Mouse (Mus musculus) heart, embryonic 16.5 days (tissue): ENCODE data around the gene C330021F23Rik. TPM values are rescaled to one million over a fixed set of nuclear protein-coding genes. Genes with fewer than 3 reads are reported as not detected.

ENCODE experiments used
- ATAC-seq: fragments of 200-750 bp; cut with Nextera tagmentation; replicated peaks from 2 replicates; pipeline ENCODE4 v1.8.0; 2017; ENCODE audit warnings: moderate number of reproducible peaks; ENCODE audit not compliant: insufficient read depth, low FRiP score; ENCODE audit errors: extremely low read depth
- H3K27ac ChIP-seq: fragments of 300-500 bp; sonication (generic); 2 replicates; pipeline ENCODE4 v1.5.1; 2014; ENCODE audit warnings: mild to moderate bottlenecking, low read length, control low read depth, moderate library complexity
- H3K27me3 ChIP-seq: fragments of 300-500 bp; sonication (generic); 2 replicates; pipeline ENCODE4 v1.6.1; 2014; ENCODE audit warnings: low read length, mixed read lengths; ENCODE audit not compliant: control insufficient read depth, insufficient read depth
- H3K36me3 ChIP-seq: fragments of 300-500 bp; sonication (generic); 2 replicates; pipeline ENCODE4 v1.6.1; 2014; ENCODE audit not compliant: control insufficient read depth, insufficient read depth
- H3K4me1 ChIP-seq: fragments of 300-500 bp; sonication (generic); 2 replicates; pipeline ENCODE4 v1.6.1; 2014; ENCODE audit warnings: low read length, mixed read lengths; ENCODE audit not compliant: control insufficient read depth, insufficient read depth
- H3K4me2 ChIP-seq: fragments of 300-500 bp; sonication (generic); 2 replicates; pipeline ENCODE4 v1.6.1; 2014; ENCODE audit warnings: low read depth, mild to moderate bottlenecking, control low read depth, low read length
- H3K4me3 ChIP-seq: fragments of 300-500 bp; sonication (generic); 2 replicates; pipeline ENCODE4 v1.5.1; 2014; ENCODE audit warnings: mild to moderate bottlenecking, control low read depth, low read length
- H3K9ac ChIP-seq: fragments of 300-500 bp; sonication (generic); 2 replicates; pipeline ENCODE4 v1.6.1; 2014; ENCODE audit warnings: low read length, control low read depth
- H3K9me3 ChIP-seq: fragments of 300-500 bp; sonication (generic); replicated peaks from 2 replicates; pipeline ENCODE4 v1.6.1; 2016; ENCODE audit warnings: low read length; ENCODE audit not compliant: control insufficient read depth
- WGBS: fragments of 180-500 bp; shearing (Covaris S2); extraction: QIAGEN DNeasy Blood & Tissue Kit; methylation state at CpG from one replicate; pipeline ENCODE4 v1.1.7; 2014; 5-methylcytosine and 5-hydroxymethylcytosine counted together
- polyA plus RNA-seq: library from polyadenylated mRNA; unstranded; fragments of >200 nt; fragmentation: Nextera tagmentation; extraction: Ambion mirVana; gene quantifications from 2 replicates; pipeline ENCODE4 v1.2.1, GENCODE M21; 2015

The C330021F23Rik gene
- polyA plus RNA-seq, 1 experiment from 2014 or later, result 4.9 TPM

DNA sequence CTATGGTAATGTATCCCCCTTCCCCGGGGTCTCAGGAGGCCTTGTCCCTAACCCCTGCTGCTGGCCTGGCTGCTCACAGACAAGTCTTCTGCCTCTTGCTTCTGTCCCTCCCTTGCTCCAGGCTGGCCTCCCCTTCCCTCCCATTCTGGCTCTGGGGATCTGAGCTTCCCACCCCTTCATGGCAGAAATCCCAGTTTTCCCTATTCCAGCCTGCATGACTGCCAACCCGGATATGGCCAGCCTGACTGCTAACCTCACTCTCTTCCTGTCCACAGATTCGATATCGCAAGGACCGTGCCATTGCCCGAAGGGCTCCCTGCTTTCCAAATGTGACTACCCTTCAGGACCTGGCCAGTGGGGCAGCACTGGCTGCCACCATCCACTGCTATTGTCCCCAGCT, 32.6 kb downstream of the C330021F23Rik start:
- Histone ChIP-seq H3K36me3 (no peaks in the 10 kb centered on the region), H3K9ac (no peak overlapping the region), H3K4me3 (no peak overlapping the region), H3K4me2 (no peak overlapping the region), H3K9me3 (no peaks in the 10 kb centered on the region), H3K27me3 (no peaks in the 10 kb centered on the region), H3K27ac (no peak overlapping the region), H3K4me1 (0 out of 2 replicates have a peak, but pooled peaks cover 2% of the 10 kb centered on the region)
- WGBS, result 74% methylated on average over 6 of the region's 6 CpGs
- peak; percentile 52 for ATAC-seq

DNA sequence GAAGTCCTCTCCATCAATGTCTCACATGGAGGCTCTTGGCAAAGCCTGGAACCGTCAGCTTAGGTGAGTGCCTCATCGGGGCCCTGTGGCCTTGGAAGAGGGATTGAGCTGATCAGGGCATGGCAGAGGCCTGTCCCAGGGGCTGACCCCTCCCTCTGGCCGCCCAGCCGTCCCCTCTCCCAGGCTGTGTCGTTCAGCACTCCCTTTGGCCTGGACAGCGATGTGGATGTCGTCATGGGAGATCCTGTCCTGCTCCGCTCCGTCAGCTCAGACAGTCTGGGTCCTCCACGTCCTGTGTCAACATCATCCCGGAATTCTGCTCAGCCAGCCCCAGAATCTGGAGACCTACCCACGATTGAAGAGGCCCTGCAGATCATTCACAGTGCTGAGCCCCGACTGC, 35.6 kb downstream of the C330021F23Rik start:
- H3K9me3 ChIP-seq, result no peaks in the 10 kb centered on the region
- H3K4me3 ChIP-seq, result no peak overlapping the region
- no peak overlapping the region for H3K27ac ChIP-seq
- no peak for ATAC-seq
- H3K9ac ChIP-seq, result no peak overlapping the region
- no peak overlapping the region for H3K4me2 ChIP-seq
- H3K36me3 ChIP-seq, result 0 out of 2 replicates have a peak, but pooled peaks cover 3% of the 10 kb centered on the region
- H3K27me3 ChIP-seq, result no peaks in the 10 kb centered on the region
- peaks cover 10% of the 10 kb centered on the region; the same call in 1 of the 2 replicates for H3K4me1 ChIP-seq
- WGBS, result 60% methylated on average over 13 of the region's 13 CpGs

DNA sequence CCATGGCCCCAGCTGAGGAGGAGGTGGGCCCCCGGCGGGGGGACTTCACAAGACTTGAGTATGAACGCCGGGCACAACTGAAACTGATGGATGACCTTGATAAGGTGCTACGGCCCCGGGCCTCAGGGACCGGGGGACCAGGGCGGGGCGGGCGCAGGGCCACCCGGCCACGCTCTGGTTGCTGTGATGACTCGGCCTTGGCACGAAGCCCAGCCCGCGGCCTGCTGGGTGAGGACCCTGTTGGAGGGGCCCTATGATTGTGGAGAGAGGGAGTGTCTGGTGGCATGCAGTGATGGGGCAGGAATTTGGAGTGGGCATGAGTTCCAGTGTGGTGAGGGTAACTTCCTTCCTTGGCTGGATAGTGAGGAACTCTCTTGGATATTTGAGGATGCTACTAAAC, 38.8 kb downstream of the C330021F23Rik start:
- no peak overlapping the region for H3K4me3 ChIP-seq
- ATAC-seq, result peak; percentile 57
- H3K9me3 ChIP-seq, result no peaks in the 10 kb centered on the region
- H3K27me3 ChIP-seq, result no peaks in the 10 kb centered on the region
- H3K9ac ChIP-seq, result no peak overlapping the region
- WGBS, result 44% methylated on average over 16 of the region's 16 CpGs
- H3K27ac ChIP-seq, result no peak overlapping the region
- H3K4me2 ChIP-seq, result peak overlapping the region; percentile 29
- peaks cover 15% of the 10 kb centered on the region; the same call in 1 of the 2 replicates for H3K4me1 ChIP-seq
- peaks cover 22% of the 10 kb centered on the region for H3K36me3 ChIP-seq

DNA sequence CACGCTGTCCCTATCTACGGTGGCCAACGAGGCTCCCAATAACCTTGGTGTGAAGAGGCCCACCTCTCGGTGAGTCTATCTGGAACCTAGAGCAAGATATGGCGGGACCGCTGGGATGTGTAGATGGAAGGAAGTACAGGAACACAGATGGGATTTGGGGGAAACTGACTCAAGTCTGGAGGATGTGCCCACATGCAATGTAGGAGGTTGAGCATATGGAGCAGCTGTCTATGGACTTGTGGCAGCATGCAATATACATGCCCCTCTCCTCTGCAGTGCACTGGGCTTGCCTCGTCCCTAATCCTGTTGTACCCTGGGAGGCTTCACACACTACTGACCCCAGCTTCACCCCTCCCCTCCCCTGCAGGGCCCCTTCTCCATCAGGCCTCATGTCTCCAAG, 40.0 kb downstream of the C330021F23Rik start:
- peaks cover 32% of the 10 kb centered on the region for H3K36me3 ChIP-seq
- H3K4me3 ChIP-seq, result no peak overlapping the region
- no peak for ATAC-seq
- H3K9ac ChIP-seq, result no peak overlapping the region
- H3K27ac ChIP-seq, result no peak overlapping the region
- H3K27me3 ChIP-seq, result no peaks in the 10 kb centered on the region
- H3K4me1 ChIP-seq, result peaks cover 15% of the 10 kb centered on the region; the same call in 1 of the 2 replicates
- WGBS, result 94% methylated on average over 7 of the region's 7 CpGs
- H3K4me2 ChIP-seq, result no peak overlapping the region
- H3K9me3 ChIP-seq, result no peaks in the 10 kb centered on the region

DNA sequence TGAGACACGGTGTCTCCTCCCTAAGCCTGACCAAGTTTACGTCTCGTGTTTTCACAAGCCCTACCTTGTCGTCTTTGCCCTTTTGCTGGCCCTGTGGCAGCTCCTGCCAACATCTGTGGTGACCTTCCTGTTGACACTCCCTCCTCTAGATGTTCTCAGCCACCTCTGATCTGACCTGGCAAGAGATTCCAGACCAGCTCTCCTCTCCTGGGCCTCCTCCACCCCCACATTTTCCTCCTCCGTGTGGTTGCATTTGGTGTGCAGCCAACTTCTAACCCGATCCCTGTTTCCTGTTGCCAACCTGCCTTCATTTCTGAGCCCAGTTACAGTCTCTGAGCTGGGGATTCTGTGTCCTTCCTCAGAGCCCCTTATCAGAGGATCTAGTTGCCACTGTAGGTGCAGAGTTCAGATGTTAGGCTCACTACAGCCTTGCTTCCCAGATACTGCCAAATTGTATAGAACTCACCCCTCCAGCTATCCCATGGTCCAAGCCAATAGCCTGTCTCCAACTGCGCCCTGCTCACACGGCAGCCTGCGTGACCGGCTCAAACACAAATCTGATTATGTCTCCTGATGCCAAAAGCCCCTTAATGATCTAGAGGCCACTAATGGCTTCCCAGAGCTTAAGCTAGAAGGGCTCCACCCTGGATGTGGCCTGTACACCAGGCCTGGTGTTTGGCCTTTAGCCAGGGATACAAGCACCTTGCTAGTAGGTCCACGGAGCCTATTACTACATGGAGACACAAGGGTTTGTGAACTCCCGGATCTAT, 41.4 kb downstream of the C330021F23Rik start:
- no peaks in the 10 kb centered on the region for H3K27me3 ChIP-seq
- peaks cover 15% of the 10 kb centered on the region; the same call in 1 of the 2 replicates for H3K4me1 ChIP-seq
- no peaks in the 10 kb centered on the region for H3K9me3 ChIP-seq
- no peak for ATAC-seq
- no peak overlapping the region for H3K9ac ChIP-seq
- WGBS, result 65% methylated on average over 12 of the region's 12 CpGs
- peaks cover 44% of the 10 kb centered on the region for H3K36me3 ChIP-seq
- H3K4me2 ChIP-seq, result no peak overlapping the region
- no peak overlapping the region for H3K27ac ChIP-seq
- no peak overlapping the region for H3K4me3 ChIP-seq

DNA sequence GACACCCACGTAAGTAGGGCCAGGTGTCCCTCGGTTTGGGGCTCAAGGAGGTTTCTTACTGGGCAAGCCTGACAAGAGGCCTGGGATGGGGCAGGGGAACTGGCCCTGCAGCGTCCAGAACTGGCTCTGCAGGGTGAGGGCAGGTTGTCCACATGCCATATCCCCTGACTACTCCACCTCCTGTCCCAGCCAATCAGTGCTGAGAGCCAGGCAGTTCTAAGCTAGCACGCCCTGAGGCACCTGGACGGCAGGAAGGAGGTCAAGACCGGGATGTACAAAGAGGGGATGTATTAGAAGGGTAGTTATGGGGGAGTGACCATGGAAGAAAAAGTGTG, 42.0 kb downstream of the C330021F23Rik start:
- no peak overlapping the region for H3K4me3 ChIP-seq
- no peak for ATAC-seq
- H3K9me3 ChIP-seq, result no peaks in the 10 kb centered on the region

DNA sequence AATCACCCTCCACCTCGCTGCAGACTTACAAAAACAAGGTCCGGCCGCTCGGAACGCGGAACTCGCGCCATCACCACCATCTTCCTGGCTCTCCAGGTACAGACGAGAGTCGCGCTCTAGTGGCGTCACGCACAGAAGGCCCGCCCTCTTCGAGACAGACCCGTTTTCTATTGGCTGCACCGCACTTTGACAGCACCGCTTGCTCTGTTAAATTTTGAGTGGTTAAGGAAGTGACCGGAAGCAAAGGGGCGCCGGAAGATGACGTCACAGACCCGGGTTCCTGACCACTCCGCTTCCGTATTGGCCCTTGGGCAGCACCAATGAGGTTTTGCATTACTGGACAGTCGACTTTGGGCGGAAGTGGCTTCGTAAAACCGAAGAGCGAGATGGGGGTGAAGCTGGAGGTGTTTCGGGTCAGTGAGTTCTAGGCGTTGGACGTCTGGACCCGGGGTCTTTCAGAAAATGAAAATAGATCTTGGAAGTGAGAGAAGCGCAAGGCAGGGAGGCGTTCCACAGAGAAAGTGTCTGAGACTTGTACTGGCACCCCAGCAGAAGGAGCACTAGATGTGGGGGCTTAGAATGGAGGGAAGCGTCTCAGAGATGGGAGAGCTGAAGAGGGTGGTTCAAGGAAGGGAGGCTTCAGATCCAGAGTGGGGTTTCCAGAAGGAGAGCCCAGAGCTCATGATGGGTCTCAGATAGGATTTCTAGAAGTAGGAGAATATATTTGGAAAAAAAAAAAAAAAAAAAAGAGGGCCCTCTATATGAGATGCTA, 53.6 kb downstream of the C330021F23Rik start, which contains the start of the genes Xab2 and Pet100:
Gene Xab2 (minus strand): TSS at position 118 of the 772 bp plus-strand sequence.
Gene Pet100 (plus strand): TSS at position 350 of the 772 bp plus-strand sequence.
- peaks cover 20% of the 10 kb centered on the region for H3K36me3 ChIP-seq
- under 1% methylated on average over 37 of the region's 37 CpGs for WGBS

More for the DNA sequence above, 42.0 kb downstream of the C330021F23Rik start:
- Histone ChIP-seq H3K27me3 (no peaks in the 10 kb centered on the region), H3K9ac (no peak overlapping the region), H3K4me2 (no peak overlapping the region), H3K36me3 (peaks cover 50% of the 10 kb centered on the region), H3K4me1 (peaks cover 15% of the 10 kb centered on the region; the same call in 1 of the 2 replicates), H3K27ac (no peak overlapping the region)
- WGBS, result 84% methylated on average over 6 of the region's 6 CpGs

DNA sequence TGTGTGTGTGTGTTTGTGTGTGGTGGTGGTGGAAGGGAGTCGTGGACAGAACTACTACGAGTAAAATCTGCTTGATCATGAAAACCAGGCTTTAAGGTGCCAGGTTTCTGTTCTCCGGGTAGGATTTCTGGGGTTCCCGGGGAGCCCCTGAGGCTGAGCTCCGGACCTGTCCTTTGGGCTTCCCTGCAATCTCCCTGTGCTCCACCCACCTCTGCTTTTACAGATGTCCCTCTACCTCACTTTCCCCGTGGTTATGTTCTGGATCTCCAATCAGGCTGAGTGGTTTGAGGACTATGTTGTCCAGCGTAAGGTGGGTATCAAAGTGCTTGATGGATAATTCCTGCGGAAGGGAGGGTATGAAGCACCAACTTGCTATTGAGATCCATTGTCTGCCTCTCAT, 54.3 kb downstream of the C330021F23Rik start:
- H3K4me3 ChIP-seq, result peak overlapping the region; percentile 92
- H3K4me1 ChIP-seq, result peaks cover 16% of the 10 kb centered on the region
- WGBS, result 59% methylated on average over 8 of the region's 8 CpGs

More for the DNA sequence above, 53.6 kb downstream of the C330021F23Rik start, which contains the start of the genes Xab2 and Pet100:
- no peaks in the 10 kb centered on the region for H3K9me3 ChIP-seq
- H3K4me3 ChIP-seq, result peak within 1 kb of the TSS; percentile 92
- peaks cover 16% of the 10 kb centered on the region for H3K4me1 ChIP-seq
- H3K9ac ChIP-seq, result peak within 1 kb of the TSS; percentile 86
- peak; percentile 98 for ATAC-seq
- H3K4me2 ChIP-seq, result peak within 1 kb of the TSS; percentile 95
- no peaks in the 10 kb centered on the region for H3K27me3 ChIP-seq
- H3K27ac ChIP-seq, result no peak within 1 kb of the TSS

DNA sequence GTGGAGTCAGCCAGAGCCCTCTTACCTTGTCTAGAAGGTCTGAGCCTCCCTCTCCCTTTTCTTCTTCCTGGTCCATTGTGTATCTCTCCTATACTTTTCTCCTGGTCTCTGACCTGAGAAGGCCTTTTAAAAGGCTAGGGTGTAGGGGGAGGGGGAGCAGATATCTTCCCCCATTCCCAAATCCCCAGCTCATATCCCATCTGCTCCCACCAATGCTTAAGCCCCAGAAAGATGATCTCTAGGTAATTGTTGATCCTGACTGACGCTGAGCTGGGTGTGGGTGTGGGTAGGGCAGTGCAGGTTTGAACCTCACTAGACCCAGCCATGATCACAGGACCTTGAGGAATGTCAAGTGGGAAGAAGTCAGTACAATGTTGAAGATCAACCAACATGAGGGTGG, 57.7 kb downstream of the C330021F23Rik start, which contains the start of gene Pcp2:
Gene Pcp2 (minus strand): TSS at position 101 of the 400 bp plus-strand sequence.
- no peak for ATAC-seq
- Histone ChIP-seq H3K9ac (no peak within 1 kb of the TSS), H3K4me3 (no peak within 1 kb of the TSS), H3K4me1 (peaks cover 13% of the 10 kb centered on the region), H3K27me3 (no peaks in the 10 kb centered on the region), H3K9me3 (no peaks in the 10 kb centered on the region), H3K27ac (no peak within 1 kb of the TSS), H3K4me2 (no peak within 1 kb of the TSS), H3K36me3 (no peaks in the 10 kb centered on the region)
- WGBS, result 68% methylated on average over 1 of the region's 1 CpGs

More for the DNA sequence above, 54.3 kb downstream of the C330021F23Rik start:
- Histone ChIP-seq H3K27ac (no peak overlapping the region), H3K36me3 (peaks cover 14% of the 10 kb centered on the region), H3K27me3 (no peaks in the 10 kb centered on the region), H3K9ac (no peak overlapping the region), H3K9me3 (no peaks in the 10 kb centered on the region), H3K4me2 (peak overlapping the region; percentile 92)
- no peak for ATAC-seq
